Mouse (Mus musculus): ENCODE results near the gene Npas3. TPM values are rescaled to one million over a fixed set of nuclear protein-coding genes. Genes with fewer than 3 reads are reported as not detected.

The Npas3 gene
- polyA plus RNA-seq, 1 experiment from 2014 or later: 4.1 TPM

DNA sequence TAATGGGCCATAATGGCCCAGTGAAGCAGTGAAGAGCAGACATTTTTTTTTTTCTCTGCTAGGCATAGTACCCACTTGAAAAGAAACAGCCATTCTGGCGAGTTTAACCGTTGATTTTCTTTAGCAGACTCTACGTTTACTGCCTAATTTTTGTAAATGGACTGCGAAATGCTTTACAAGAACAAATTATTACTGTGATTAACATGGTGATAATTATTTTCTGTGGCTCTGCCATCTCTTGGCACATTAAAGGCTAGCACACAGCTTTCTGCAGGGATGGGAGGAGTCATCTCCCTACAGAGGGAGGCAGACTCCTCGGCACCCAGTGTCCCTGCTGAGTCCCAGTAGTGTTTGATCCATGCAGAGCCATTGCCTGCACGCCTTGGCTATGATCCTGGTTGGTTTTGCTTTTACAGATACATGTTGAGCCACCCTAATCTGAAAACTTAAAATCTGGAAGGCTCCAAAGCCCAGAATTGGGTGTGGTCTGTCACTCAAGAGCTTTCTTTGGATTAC, 341.0 kb downstream of the Npas3 start:
- H3K9me3 ChIP-seq (replicated peaks): no peaks in the 10 kb centered on the region
- H3K4me2 ChIP-seq (replicated peaks): no peak overlapping the region
- H3K4me1 ChIP-seq: peaks cover 5% of the 10 kb centered on the region; the same call in 1 of the 2 replicates
- 49% methylated on average over 6 of the region's 6 CpGs for WGBS
- ATAC-seq (ENCODE audit: insufficient number of reproducible peaks, low FRiP score, low TSS enrichment, low read depth): no peak
- H3K36me3 ChIP-seq: no peaks in the 10 kb centered on the region
- H3K27ac ChIP-seq (replicated peaks): no peak overlapping the region
- H3K27me3 ChIP-seq: no peaks in the 10 kb centered on the region
- H3K4me3 ChIP-seq (replicated peaks): no peak overlapping the region
- no peak overlapping the region for H3K9ac ChIP-seq

DNA sequence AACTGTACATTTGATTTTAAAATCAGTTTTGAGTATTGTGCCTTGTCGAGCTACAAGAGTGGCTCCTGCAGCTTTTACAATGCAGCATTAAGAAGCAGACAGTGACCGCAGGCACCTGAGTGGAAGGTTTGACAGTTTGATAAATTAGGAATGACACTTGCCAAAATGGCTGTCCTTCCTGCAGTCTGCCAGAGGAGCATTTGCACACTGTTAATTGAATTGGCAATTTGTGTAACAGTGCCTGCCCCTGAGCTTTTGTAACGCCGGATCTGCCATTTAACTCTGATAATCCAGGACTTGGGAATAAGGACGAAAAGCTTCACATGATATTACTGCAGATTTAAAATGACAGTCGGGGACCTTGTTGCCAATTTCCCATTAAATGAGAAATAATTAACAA, 357.2 kb downstream of the Npas3 start:
- Histone ChIP-seq H3K27ac (replicated peaks) (no peak overlapping the region), H3K9me3 (replicated peaks) (no peaks in the 10 kb centered on the region), H3K4me1 (no peaks in the 10 kb centered on the region), H3K27me3 (no peaks in the 10 kb centered on the region), H3K9ac (no peak overlapping the region), H3K36me3 (no peaks in the 10 kb centered on the region), H3K4me2 (replicated peaks) (no peak overlapping the region), H3K4me3 (replicated peaks) (no peak overlapping the region)
- ATAC-seq (ENCODE audit: insufficient number of reproducible peaks, low FRiP score, low TSS enrichment, low read depth): no peak
- 66% methylated on average over 6 of the region's 6 CpGs for WGBS

DNA sequence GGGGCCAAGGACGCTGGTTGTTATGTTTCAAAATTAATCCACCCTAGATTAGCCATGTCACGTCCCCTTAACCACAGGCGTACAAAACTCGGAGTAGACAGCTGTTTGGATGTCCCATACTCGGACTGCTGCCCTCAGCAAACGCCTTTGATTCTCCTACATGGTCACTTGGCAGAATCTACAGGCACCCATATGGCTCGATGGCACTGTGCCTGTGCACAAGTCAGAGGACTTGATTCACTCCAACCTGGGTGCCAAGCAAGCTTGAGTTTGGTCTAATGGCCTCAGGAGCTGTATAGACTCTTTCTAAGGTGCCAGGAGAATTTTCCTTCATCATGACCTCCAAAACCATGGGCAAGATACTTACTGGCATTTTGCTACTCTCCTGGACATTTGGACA, 363.6 kb downstream of the Npas3 start:
- H3K4me2 ChIP-seq (replicated peaks): no peak overlapping the region
- no peak overlapping the region for H3K27ac ChIP-seq (replicated peaks)
- no peaks in the 10 kb centered on the region for H3K27me3 ChIP-seq
- H3K4me1 ChIP-seq: no peaks in the 10 kb centered on the region
- no peak overlapping the region for H3K4me3 ChIP-seq (replicated peaks)
- no peaks in the 10 kb centered on the region for H3K9me3 ChIP-seq (replicated peaks)
- 86% methylated on average over 7 of the region's 7 CpGs for WGBS
- no peak for ATAC-seq (ENCODE audit: insufficient number of reproducible peaks, low FRiP score, low TSS enrichment, low read depth)
- no peak overlapping the region for H3K9ac ChIP-seq
- no peaks in the 10 kb centered on the region for H3K36me3 ChIP-seq

DNA sequence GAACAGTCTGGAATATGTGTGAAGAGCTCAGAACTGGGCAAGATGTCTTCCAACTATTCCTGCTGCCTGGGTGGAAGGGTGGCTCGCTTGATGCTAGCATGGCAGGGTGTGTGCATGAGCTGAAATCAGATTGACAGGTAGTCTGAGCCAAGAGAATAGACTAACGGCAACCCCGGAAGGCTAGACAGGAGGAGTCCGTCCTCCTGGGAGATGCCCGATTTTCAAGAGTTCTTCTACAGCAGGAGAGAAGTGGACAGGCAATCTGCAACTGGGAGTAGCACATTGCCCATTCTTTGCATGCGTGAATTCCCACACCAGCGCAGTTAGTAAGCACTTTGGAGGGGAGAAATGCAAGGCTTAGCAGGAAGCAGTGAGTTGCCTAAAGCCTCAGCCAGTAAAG, 372.8 kb downstream of the Npas3 start:
- Histone ChIP-seq H3K36me3 (no peaks in the 10 kb centered on the region), H3K27me3 (no peaks in the 10 kb centered on the region), H3K4me1 (0 out of 2 replicates have a peak, but pooled peaks cover 10% of the 10 kb centered on the region), H3K9me3 (replicated peaks) (no peaks in the 10 kb centered on the region), H3K4me2 (replicated peaks) (no peak overlapping the region), H3K4me3 (replicated peaks) (no peak overlapping the region), H3K9ac (no peak overlapping the region), H3K27ac (replicated peaks) (no peak overlapping the region)
- no peak for ATAC-seq (ENCODE audit: insufficient number of reproducible peaks, low FRiP score, low TSS enrichment, low read depth)
- 77% methylated on average over 7 of the region's 7 CpGs for WGBS

DNA sequence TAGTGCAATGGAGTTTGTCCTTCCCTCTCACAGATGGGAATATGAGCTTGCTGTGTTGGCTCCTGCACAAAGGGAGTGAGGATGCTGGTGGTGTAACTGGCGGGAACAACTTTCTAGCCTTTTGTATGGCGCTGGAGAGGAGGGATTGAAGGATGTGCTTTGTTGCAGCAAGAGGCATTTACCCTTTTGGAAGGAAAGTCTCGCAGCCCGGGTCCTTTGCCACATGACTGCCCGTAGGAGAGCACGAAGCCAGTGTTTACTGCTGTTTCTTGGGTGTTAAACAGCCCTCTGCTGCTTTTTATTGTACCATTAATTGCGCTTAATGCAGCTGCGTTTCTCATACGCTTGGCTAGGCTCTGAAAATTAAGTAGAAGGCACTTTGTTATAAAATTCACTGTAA, 375.3 kb downstream of the Npas3 start:
- H3K4me2 ChIP-seq (replicated peaks): no peak overlapping the region
- no peak overlapping the region for H3K4me3 ChIP-seq (replicated peaks)
- WGBS: 66% methylated on average over 9 of the region's 9 CpGs
- H3K27me3 ChIP-seq: no peaks in the 10 kb centered on the region
- no peak for ATAC-seq (ENCODE audit: insufficient number of reproducible peaks, low FRiP score, low TSS enrichment, low read depth)
- no peak overlapping the region for H3K27ac ChIP-seq (replicated peaks)
- H3K4me1 ChIP-seq: 0 out of 2 replicates have a peak, but pooled peaks cover 10% of the 10 kb centered on the region
- no peaks in the 10 kb centered on the region for H3K36me3 ChIP-seq
- no peaks in the 10 kb centered on the region for H3K9me3 ChIP-seq (replicated peaks)
- no peak overlapping the region for H3K9ac ChIP-seq

DNA sequence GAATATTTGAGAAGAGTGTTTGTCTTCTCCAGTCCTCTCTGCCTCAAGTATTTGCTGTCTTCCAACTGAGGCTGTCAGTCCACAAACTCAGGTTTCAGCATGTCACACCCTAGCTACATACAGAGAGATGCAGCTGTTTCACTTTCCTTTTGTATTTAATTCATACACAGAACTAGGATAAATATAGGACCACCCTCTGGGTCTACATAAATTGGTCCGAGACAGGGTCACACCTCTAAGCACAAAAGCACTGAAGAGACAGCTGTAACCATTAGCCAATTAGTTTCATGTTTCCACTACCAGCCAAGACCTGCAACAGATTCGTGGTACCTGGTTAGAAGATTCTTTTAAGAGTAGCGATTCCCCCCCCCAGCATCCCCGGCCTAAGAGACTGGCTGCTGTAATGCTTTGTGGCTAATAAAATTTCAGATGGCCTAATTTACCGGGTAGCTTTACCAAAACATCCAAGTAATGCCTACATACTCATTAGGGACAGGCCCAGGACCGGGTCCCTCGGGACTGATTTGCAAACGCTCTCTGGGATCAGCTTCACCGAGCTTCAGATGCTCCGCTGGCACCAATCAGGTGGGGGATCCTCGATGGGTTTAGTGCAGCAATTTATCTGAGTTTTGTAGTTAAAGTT, 376.0 kb downstream of the Npas3 start:
- no peaks in the 10 kb centered on the region for H3K9me3 ChIP-seq (replicated peaks)
- no peak for ATAC-seq (ENCODE audit: insufficient number of reproducible peaks, low FRiP score, low TSS enrichment, low read depth)
- 30% methylated on average over 11 of the region's 11 CpGs for WGBS
- no peak overlapping the region for H3K4me3 ChIP-seq (replicated peaks)
- H3K4me2 ChIP-seq (replicated peaks): no peak overlapping the region
- H3K9ac ChIP-seq: no peak overlapping the region
- H3K36me3 ChIP-seq: no peaks in the 10 kb centered on the region
- H3K27me3 ChIP-seq: no peaks in the 10 kb centered on the region
- H3K4me1 ChIP-seq: 0 out of 2 replicates have a peak, but pooled peaks cover 10% of the 10 kb centered on the region
- no peak overlapping the region for H3K27ac ChIP-seq (replicated peaks)

DNA sequence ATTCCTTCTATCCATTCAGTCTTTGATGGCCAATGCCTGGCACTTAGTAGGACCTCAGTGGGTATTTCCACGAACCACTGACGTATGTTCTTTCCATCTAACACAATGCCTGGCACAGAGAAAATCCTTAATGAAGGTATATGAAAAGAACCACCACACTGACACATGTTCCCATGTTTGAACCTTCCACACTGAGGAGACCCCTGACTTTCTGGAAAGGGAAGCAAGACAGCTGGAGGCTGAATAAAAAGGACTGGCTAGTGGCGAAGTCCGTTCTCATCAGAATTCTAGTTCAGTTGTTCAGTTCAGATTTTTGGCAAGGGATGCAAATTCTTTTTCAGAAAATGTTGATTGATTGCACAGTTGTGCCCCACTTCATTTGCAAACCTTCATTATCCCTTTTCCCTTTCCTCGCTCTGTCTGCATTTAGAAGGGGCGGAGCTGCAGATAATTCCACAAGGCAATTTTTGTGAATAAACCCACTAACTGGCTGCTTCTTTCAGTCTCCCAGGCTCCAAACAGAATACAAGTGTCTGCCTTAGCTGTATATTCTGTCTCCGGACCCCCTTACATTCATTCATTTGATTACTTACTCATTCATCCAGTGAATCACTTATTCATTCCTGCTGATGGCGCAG, 381.1 kb downstream of the Npas3 start:
- WGBS: 79% methylated on average over 8 of the region's 8 CpGs

DNA sequence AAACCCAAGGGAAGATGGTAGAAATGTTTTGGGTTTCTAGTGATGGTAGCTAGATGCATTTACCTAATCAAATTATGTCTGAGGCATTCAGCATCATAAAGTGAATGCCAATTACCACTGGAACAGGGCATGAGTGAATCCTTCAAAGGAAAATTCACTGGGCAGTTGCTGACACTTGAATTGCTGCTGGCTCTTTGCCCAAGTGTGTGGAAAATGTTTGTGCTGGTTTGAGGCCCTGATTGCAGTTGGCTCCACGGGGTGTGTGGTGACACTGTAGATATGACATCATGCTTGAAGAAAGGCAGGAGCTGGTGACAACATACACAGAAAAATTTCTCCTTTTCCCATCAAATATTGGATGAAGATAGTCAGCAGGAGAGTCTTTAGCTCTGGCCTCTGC, 382.1 kb downstream of the Npas3 start:
- Histone ChIP-seq H3K36me3 (no peaks in the 10 kb centered on the region), H3K27me3 (no peaks in the 10 kb centered on the region), H3K9me3 (replicated peaks) (no peaks in the 10 kb centered on the region), H3K27ac (replicated peaks) (no peak overlapping the region), H3K4me2 (replicated peaks) (no peak overlapping the region), H3K4me3 (replicated peaks) (no peak overlapping the region), H3K4me1 (0 out of 2 replicates have a peak, but pooled peaks cover 3% of the 10 kb centered on the region), H3K9ac (no peak overlapping the region)
- ATAC-seq (ENCODE audit: insufficient number of reproducible peaks, low FRiP score, low TSS enrichment, low read depth): no peak
- WGBS: 26% methylated on average over 1 of the region's 1 CpGs

More for the DNA sequence above, 381.1 kb downstream of the Npas3 start:
- no peaks in the 10 kb centered on the region for H3K9me3 ChIP-seq (replicated peaks)
- no peaks in the 10 kb centered on the region for H3K36me3 ChIP-seq
- H3K4me2 ChIP-seq (replicated peaks): no peak overlapping the region
- no peaks in the 10 kb centered on the region for H3K27me3 ChIP-seq
- no peak overlapping the region for H3K9ac ChIP-seq
- H3K4me3 ChIP-seq (replicated peaks): no peak overlapping the region
- H3K4me1 ChIP-seq: 0 out of 2 replicates have a peak, but pooled peaks cover 3% of the 10 kb centered on the region
- ATAC-seq (ENCODE audit: insufficient number of reproducible peaks, low FRiP score, low TSS enrichment, low read depth): no peak
- H3K27ac ChIP-seq (replicated peaks): no peak overlapping the region

DNA sequence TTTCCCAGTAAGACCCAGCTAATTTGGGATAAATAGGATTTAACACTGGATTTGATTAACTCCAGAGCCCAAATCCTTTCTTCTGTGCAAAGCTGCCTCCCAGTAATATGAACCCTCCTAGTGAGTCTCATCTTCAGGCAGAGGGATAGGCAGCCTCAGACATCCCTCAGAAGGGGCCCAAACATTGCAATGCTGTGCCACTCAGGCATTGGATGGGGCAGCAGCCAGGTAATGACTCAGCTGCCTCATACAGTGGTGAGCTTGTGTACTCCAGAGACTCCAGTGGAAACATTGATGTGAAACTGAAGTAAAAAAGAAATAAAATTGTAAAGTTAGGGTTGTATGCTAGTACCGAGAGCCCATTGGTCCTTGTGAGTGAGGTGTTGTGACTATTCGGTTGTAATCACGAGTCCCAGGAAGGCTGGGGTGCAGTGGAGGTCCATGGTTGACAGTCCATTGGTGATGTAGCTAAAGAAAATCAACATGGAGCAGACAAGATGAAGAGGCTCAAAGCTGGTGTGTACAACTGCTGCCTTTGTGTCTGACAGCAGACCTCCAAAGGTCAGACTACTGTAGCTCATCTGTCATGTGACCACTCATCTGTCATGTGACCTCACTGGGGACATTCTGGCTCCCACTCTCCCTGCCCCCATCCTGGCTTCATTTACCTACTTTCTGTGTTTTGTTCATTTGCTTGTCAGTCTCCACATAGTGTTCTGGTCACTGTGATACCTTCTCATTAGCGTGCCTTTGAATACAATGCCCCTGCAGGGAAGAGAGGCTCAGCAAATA, 383.0 kb downstream of the Npas3 start:
- WGBS: 83% methylated on average over 4 of the region's 4 CpGs
- H3K9ac ChIP-seq: no peak overlapping the region
- H3K9me3 ChIP-seq (replicated peaks): no peaks in the 10 kb centered on the region
- no peak overlapping the region for H3K4me2 ChIP-seq (replicated peaks)
- no peaks in the 10 kb centered on the region for H3K27me3 ChIP-seq
- H3K27ac ChIP-seq (replicated peaks): no peak overlapping the region
- no peaks in the 10 kb centered on the region for H3K36me3 ChIP-seq
- 0 out of 2 replicates have a peak, but pooled peaks cover 3% of the 10 kb centered on the region for H3K4me1 ChIP-seq
- no peak overlapping the region for H3K4me3 ChIP-seq (replicated peaks)
- no peak for ATAC-seq (ENCODE audit: insufficient number of reproducible peaks, low FRiP score, low TSS enrichment, low read depth)

DNA sequence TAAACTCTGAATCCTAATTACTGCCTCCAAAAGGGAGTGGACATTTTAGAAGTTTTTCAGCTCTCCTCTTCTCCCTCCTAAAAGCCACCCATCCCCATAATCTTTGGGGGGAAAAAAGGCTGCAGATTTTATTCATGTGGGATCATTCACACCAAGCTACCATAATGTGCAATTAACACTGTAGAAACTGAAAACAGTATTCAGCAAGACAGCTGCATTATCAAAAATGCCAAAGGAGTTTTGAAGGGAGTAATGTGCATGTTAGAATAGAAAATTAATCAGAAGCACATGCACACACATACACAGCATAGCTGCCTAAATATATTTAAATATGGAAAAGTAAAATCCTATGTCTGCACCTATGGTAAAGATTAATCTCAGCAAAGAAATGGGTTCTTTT, 390.1 kb downstream of the Npas3 start:
- H3K36me3 ChIP-seq: no peaks in the 10 kb centered on the region
- H3K27ac ChIP-seq (replicated peaks): no peak overlapping the region
- H3K27me3 ChIP-seq: no peaks in the 10 kb centered on the region
- no peak overlapping the region for H3K4me3 ChIP-seq (replicated peaks)
- no peak overlapping the region for H3K4me2 ChIP-seq (replicated peaks)
- no peak overlapping the region for H3K9ac ChIP-seq
- H3K9me3 ChIP-seq (replicated peaks): no peaks in the 10 kb centered on the region
- no peak for ATAC-seq (ENCODE audit: insufficient number of reproducible peaks, low FRiP score, low TSS enrichment, low read depth)
- no peaks in the 10 kb centered on the region for H3K4me1 ChIP-seq

DNA sequence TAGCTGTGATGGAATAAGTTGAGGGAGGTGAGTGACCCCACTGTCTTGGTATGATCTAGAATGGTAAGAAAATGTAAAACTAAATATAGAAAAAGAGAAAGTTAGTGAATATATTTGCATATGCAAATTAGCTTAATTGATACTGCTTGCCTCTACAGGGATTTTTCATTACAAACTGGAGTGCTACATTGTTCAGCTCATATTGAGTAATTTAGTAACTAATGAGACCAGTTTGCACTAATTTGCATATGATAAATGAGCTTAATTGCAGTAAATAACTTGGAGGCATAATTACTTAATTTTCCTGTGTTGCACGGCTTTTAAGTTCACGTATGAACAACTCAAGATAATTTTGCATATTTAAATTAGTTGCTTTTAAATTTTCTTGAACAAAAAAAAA, 398.8 kb downstream of the Npas3 start:
- Histone ChIP-seq H3K4me1 (no peaks in the 10 kb centered on the region), H3K9me3 (replicated peaks) (no peaks in the 10 kb centered on the region), H3K27me3 (no peaks in the 10 kb centered on the region), H3K9ac (no peak overlapping the region), H3K4me2 (replicated peaks) (no peak overlapping the region), H3K4me3 (replicated peaks) (no peak overlapping the region), H3K36me3 (no peaks in the 10 kb centered on the region), H3K27ac (replicated peaks) (no peak overlapping the region)
- ATAC-seq (ENCODE audit: insufficient number of reproducible peaks, low FRiP score, low TSS enrichment, low read depth): no peak
- 65% methylated on average over 2 of the region's 2 CpGs for WGBS
